Mouse (Mus musculus) midbrain, embryonic 15.5 days (tissue): ENCODE measurements around the gene Tmem130. TPM values are rescaled to one million over a fixed set of nuclear protein-coding genes. Genes with fewer than 3 reads are reported as not detected.

Experiments used
- ATAC-seq: fragments of 200-750 bp; cut with Nextera tagmentation; replicated peaks from 2 replicates; pipeline ENCODE4 v1.8.0; 2017; ENCODE audit warnings: moderate TSS enrichment
- H3K27ac ChIP-seq: fragments of 300-500 bp; sonication (generic); 2 replicates; pipeline ENCODE4 v1.5.1; 2015; ENCODE audit warnings: mild to moderate bottlenecking, inconsistent platforms
- H3K27me3 ChIP-seq: fragments of 300-500 bp; sonication (generic); replicated peaks from 2 replicates; pipeline ENCODE4 v1.6.1; 2015; ENCODE audit warnings: inconsistent platforms
- H3K36me3 ChIP-seq: fragments of 300-500 bp; sonication (generic); replicated peaks from 2 replicates; pipeline ENCODE4 v1.6.1; 2015; ENCODE audit warnings: inconsistent platforms
- H3K4me1 ChIP-seq: fragments of 300-500 bp; sonication (generic); 2 replicates; pipeline ENCODE4 v1.6.1; 2015; ENCODE audit warnings: inconsistent platforms
- H3K4me2 ChIP-seq: fragments of 300-500 bp; sonication (generic); 2 replicates; pipeline ENCODE4 v1.6.1; 2015; ENCODE audit warnings: inconsistent platforms, mild to moderate bottlenecking, moderate library complexity
- H3K4me3 ChIP-seq: fragments of 300-500 bp; sonication (generic); 2 replicates; pipeline ENCODE4 v1.5.1; 2015; ENCODE audit warnings: mild to moderate bottlenecking, inconsistent platforms
- H3K9ac ChIP-seq: fragments of 300-500 bp; sonication (generic); 2 replicates; pipeline ENCODE4 v1.6.1; 2015; ENCODE audit warnings: mild to moderate bottlenecking, inconsistent platforms
- H3K9me3 ChIP-seq: fragments of 300-500 bp; sonication (generic); 2 replicates; pipeline ENCODE4 v1.6.1; 2016; ENCODE audit warnings: inconsistent platforms
- WGBS: fragments of 180-500 bp; shearing (Covaris S2); methylation state at CpG from one replicate; pipeline ENCODE4 v1.1.7; 2015; ENCODE audit warnings: mixed read lengths; 5-methylcytosine and 5-hydroxymethylcytosine counted together
- polyA plus RNA-seq: library from polyadenylated mRNA; unstranded; fragments of >200 nt; fragmentation: Nextera tagmentation; extraction: Ambion mirVana; gene quantifications from 2 replicates; pipeline ENCODE4 v1.2.1, GENCODE M21; 2015

The Tmem130 gene
- polyA plus RNA-seq, 1 experiment from 2014 or later: 472 TPM

DNA sequence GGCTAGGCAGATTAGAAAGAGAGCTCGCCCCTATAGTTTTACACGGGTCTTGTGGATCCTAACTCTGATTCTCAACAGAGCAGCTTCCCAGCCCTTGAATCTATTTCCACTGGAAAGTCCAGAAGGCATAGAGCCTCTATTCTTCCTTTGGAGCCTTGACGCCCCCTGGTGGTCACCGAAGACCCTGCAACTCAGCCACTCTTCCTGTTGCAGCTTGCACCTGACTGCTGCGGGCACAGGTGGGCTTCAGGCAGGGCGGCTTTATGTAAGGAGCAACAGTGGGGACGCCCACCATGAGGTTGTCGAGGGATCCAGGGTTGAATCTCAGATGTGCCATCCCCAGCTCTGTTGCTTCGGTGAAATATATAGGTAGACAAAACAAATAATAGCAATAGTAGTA, 34.5 kb downstream of the Tmem130 start:
- Histone ChIP-seq H3K4me2 (no peak overlapping the region), H3K27ac (no peak overlapping the region), H3K36me3 (no peaks in the 10 kb centered on the region), H3K4me3 (no peak overlapping the region), H3K9ac (no peak overlapping the region), H3K9me3 (no peaks in the 10 kb centered on the region), H3K27me3 (peaks cover 7% of the 10 kb centered on the region; the same call in 1 of the 2 replicates), H3K4me1 (no peaks in the 10 kb centered on the region)
- ATAC-seq: peak; percentile 71
- 3% methylated on average over 9 of the region's 9 CpGs for WGBS

GRCm38 (mm10) chr5:144725554-144725953, 36.1 kb downstream of the Tmem130 start:
- peaks cover 7% of the 10 kb centered on the region; the same call in 1 of the 2 replicates for H3K27me3 ChIP-seq
- H3K9ac ChIP-seq: no peak overlapping the region
- no peaks in the 10 kb centered on the region for H3K9me3 ChIP-seq
- 86% methylated on average over 3 of the region's 3 CpGs for WGBS
- H3K27ac ChIP-seq: no peak overlapping the region
- no peaks in the 10 kb centered on the region for H3K4me1 ChIP-seq
- no peaks in the 10 kb centered on the region for H3K36me3 ChIP-seq
- no peak overlapping the region for H3K4me2 ChIP-seq
- ATAC-seq: no peak
- H3K4me3 ChIP-seq: no peak overlapping the region

DNA sequence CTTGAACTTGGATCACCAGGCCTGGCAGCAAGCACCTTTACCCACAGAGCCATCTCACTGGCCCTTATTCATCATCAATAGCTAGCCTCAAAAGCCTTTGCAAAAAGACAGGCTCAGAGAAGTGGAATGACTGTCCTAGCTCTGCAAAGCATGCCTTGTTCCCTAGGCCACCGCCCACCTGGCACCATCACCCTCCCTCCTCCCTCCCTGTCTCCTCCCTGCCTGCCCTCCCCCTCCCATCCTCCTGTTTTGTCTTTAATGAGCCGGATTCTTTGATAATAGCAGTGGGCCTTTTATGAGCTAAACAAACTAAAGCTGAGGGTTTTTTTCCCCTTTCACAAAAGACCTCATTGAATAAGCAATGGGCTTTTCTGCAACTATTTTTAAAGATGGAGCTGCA, 36.7 kb downstream of the Tmem130 start:
- Histone ChIP-seq H3K4me2 (no peak overlapping the region), H3K27ac (no peak overlapping the region), H3K36me3 (no peaks in the 10 kb centered on the region), H3K9me3 (no peaks in the 10 kb centered on the region), H3K27me3 (peaks cover 7% of the 10 kb centered on the region; the same call in 1 of the 2 replicates), H3K9ac (no peak overlapping the region), H3K4me3 (no peak overlapping the region), H3K4me1 (no peaks in the 10 kb centered on the region)
- WGBS: 14% methylated on average over 2 of the region's 2 CpGs
- no peak for ATAC-seq

GRCm38 (mm10) chr5:144720281-144720680, 41.3 kb downstream of the Tmem130 start:
- H3K4me1 ChIP-seq: no peaks in the 10 kb centered on the region
- no peaks in the 10 kb centered on the region for H3K36me3 ChIP-seq
- ATAC-seq: no peak
- WGBS: 79% methylated on average over 4 of the region's 4 CpGs
- no peaks in the 10 kb centered on the region for H3K9me3 ChIP-seq
- H3K27me3 ChIP-seq: no peaks in the 10 kb centered on the region
- no peak overlapping the region for H3K4me3 ChIP-seq
- no peak overlapping the region for H3K27ac ChIP-seq
- no peak overlapping the region for H3K9ac ChIP-seq
- H3K4me2 ChIP-seq: no peak overlapping the region

GRCm38 (mm10) chr5:144719781-144720180, 41.8 kb downstream of the Tmem130 start:
- no peak for ATAC-seq
- no peak overlapping the region for H3K9ac ChIP-seq
- no peak overlapping the region for H3K27ac ChIP-seq
- no peaks in the 10 kb centered on the region for H3K4me1 ChIP-seq
- no peaks in the 10 kb centered on the region for H3K9me3 ChIP-seq
- H3K27me3 ChIP-seq: no peaks in the 10 kb centered on the region
- no peak overlapping the region for H3K4me2 ChIP-seq
- 65% methylated on average over 6 of the region's 6 CpGs for WGBS
- H3K4me3 ChIP-seq: no peak overlapping the region
- no peaks in the 10 kb centered on the region for H3K36me3 ChIP-seq

DNA sequence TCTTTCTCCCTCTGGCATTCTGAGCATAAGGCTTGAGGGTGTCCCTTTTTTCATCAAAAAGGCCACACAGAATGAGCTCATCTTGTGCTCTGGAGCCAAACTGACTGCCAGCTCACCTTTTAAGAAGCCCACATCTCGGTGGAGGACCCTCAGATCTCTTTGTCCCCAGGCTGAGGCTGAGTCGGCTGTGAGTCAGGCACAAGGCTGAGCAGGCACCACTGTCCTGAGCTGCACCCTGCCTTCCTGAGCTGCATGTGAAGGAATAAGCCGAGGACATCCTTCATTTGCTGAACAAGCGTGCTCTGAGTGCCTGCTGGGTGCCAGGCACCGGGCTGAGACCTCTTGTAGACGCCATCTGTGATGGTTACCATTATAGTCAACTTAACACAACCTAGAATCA, 44.4 kb downstream of the Tmem130 start:
- H3K9ac ChIP-seq: no peak overlapping the region
- no peaks in the 10 kb centered on the region for H3K27me3 ChIP-seq
- no peaks in the 10 kb centered on the region for H3K9me3 ChIP-seq
- no peaks in the 10 kb centered on the region for H3K36me3 ChIP-seq
- no peak for ATAC-seq
- no peak overlapping the region for H3K27ac ChIP-seq
- no peak overlapping the region for H3K4me3 ChIP-seq
- H3K4me1 ChIP-seq: no peaks in the 10 kb centered on the region
- H3K4me2 ChIP-seq: no peak overlapping the region
- WGBS: 69% methylated on average over 6 of the region's 6 CpGs

GRCm38 (mm10) chr5:144713371-144713770, 48.2 kb downstream of the Tmem130 start:
- 90% methylated on average over 10 of the region's 10 CpGs for WGBS
- no peaks in the 10 kb centered on the region for H3K27me3 ChIP-seq
- no peak overlapping the region for H3K27ac ChIP-seq
- no peak overlapping the region for H3K4me2 ChIP-seq
- no peak overlapping the region for H3K4me3 ChIP-seq
- ATAC-seq: no peak
- no peaks in the 10 kb centered on the region for H3K9me3 ChIP-seq
- no peak overlapping the region for H3K9ac ChIP-seq
- H3K4me1 ChIP-seq: no peaks in the 10 kb centered on the region
- H3K36me3 ChIP-seq: no peaks in the 10 kb centered on the region

DNA sequence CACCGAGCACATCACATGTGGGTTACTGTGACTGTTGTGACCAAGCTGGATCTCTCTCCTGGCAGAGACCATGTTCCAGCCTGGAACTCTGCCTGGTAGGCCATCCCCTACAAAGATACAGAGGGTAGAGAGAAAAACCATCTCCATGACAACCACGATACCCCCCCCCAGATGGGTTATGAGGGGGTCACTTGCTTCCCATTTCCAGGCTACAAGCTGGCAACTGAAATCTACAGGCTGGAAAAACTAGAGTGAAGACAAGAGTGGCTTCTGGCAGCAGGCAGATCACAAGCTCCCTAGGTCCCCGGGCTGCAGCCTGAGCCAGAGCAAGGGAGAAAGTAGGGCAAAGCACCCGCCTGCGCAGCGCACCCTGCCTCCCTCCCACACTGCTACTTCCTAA, 54.0 kb downstream of the Tmem130 start:
- H3K4me1 ChIP-seq: peaks cover 9% of the 10 kb centered on the region; the same call in 1 of the 2 replicates
- no peaks in the 10 kb centered on the region for H3K36me3 ChIP-seq
- no peak overlapping the region for H3K9ac ChIP-seq
- H3K27me3 ChIP-seq: no peaks in the 10 kb centered on the region
- no peaks in the 10 kb centered on the region for H3K9me3 ChIP-seq
- H3K4me3 ChIP-seq: no peak overlapping the region
- ATAC-seq: no peak
- WGBS: 82% methylated on average over 6 of the region's 6 CpGs
- no peak overlapping the region for H3K4me2 ChIP-seq
- H3K27ac ChIP-seq: no peak overlapping the region

DNA sequence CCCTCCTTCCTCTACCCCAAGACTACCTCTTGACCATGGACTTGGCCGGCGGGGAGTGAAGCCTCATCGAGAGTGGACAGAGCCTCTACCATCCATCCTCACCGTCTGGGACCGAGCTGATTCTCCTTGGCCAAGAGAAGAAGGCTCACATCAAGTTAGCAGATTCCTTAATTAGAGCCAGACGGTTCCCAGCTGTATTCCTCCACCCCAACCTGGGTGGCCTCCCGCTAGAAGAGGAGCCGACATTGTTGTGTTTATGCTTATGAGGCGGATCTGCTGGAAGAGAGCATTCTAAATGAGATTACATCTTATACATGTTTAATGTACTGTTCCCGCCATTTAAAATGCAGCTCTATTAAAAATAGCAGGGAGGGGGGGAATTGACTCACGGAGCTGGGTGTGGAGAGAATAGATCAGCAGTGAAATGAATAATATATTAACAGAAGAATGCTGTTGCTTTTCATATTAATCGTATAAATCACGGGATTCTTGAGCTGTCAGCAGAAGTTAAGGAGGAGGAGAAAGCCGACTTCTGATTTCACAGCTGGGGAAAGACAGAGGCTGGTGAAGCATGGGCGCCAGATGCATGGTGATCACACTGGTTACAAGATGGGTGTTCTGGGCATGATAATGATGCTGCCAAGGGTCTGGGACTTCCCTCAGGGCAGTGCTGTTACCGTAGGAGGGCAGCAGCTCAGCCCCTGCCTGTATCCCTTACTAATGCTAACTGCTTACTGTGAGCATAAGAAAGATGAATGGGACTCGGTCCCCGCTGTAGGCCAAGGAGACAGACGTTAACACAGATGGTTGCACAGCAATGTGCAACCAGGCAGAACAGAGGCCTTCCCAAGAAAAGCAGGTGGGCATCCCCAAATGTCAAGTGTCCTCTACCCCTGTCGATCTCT, 57.9 kb downstream of the Tmem130 start:
- Histone ChIP-seq H3K4me1 (peaks cover 9% of the 10 kb centered on the region; the same call in 1 of the 2 replicates), H3K36me3 (no peaks in the 10 kb centered on the region), H3K9me3 (no peaks in the 10 kb centered on the region), H3K4me2 (no peak overlapping the region), H3K4me3 (no peak overlapping the region), H3K27me3 (0 out of 2 replicates have a peak, but pooled peaks cover 4% of the 10 kb centered on the region), H3K27ac (peak overlapping the region; percentile 72), H3K9ac (no peak overlapping the region)
- ATAC-seq: peak; percentile 76
- 27% methylated on average over 19 of the region's 20 CpGs for WGBS

DNA sequence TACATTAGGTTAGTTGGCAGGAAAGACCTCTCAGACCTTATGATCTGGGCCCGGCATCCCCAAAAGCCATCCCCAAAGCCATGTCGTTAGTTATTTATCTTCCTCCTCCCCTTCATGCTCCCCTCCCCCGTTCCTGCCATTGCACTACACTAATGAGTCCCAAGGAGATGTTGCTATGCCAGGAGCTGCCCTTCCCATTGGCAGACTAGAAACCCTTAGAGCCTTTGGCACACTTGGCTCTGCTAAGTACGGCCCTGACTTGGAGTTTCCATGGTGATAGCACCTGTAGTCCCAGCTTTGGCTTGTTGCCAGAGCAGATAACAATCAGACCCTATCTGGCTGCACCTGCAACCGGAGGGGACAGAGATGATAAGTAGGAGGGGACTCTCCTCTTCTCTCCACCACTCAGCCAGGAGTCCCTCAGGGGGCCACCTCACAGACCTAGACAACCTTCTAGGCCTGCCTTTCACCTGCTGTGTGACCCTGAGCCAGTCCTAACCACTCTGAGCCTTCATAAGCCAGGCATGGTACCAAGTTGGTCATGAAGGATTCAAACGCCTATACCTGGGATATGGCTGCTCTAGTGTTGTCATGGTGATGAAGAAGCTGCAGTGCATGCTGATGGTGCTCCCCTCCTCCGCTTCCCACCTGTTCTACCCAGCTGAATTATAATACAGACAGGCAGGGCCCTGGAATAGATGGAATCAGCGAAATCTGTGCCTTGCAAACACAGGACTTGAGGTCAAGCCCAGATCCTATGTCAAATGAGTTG, 66.1 kb downstream of the Tmem130 start:
- 47% methylated on average over 8 of the region's 8 CpGs for WGBS
- H3K4me1 ChIP-seq: peaks cover 20% of the 10 kb centered on the region
- no peaks in the 10 kb centered on the region for H3K9me3 ChIP-seq
- no peak overlapping the region for H3K9ac ChIP-seq
- no peak overlapping the region for H3K4me2 ChIP-seq
- 0 out of 2 replicates have a peak, but pooled peaks cover 4% of the 10 kb centered on the region for H3K27me3 ChIP-seq
- no peaks in the 10 kb centered on the region for H3K36me3 ChIP-seq
- no peak overlapping the region for H3K4me3 ChIP-seq
- peak overlapping the region; percentile 50 for H3K27ac ChIP-seq
- ATAC-seq: peak; percentile 92

DNA sequence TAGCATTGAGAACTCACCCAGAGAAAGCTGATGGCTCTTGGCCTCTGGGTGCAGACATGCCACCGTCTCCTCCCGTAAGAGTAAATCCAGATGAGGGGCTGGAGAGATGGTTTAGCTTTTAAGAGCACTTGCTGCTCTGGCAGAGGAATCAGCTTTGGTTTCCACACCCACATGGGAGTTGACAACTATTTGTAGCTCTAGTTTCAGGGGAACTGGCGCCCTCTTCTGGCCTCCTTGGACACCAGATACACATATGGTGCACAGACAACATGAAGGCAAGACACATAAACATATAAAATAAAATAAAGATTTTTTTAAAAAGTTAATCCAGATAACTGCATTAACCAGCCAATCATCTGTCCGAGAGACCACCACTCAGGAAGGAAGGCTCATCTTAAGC, 67.5 kb downstream of the Tmem130 start:
- no peak overlapping the region for H3K4me3 ChIP-seq
- H3K27ac ChIP-seq: no peak overlapping the region
- peaks cover 20% of the 10 kb centered on the region for H3K4me1 ChIP-seq
- H3K9me3 ChIP-seq: no peaks in the 10 kb centered on the region
- no peaks in the 10 kb centered on the region for H3K36me3 ChIP-seq
- H3K9ac ChIP-seq: no peak overlapping the region
- WGBS: 76% methylated on average over 4 of the region's 4 CpGs
- ATAC-seq: no peak
- H3K27me3 ChIP-seq: no peaks in the 10 kb centered on the region
- no peak overlapping the region for H3K4me2 ChIP-seq

DNA sequence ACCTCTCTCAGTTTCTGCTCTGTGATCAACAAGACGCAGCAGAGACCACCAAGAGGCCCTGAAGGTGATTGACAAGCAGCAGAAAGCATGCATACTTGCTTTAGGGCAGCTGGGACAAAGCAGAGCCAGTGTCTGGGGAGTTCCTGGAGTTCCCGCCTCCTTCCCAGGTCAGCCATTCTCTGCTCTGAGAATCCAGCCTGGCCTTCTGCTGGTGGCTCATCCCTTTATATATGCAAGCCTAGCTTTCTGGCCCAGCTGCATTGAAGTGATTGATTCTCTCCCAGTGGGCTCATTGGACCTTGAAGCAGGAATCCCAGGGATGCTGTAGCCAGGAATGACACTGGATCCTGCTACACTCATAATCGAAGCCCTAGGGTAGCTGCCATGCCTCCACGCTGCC, 70.2 kb downstream of the Tmem130 start:
- Histone ChIP-seq H3K4me1 (peaks cover 20% of the 10 kb centered on the region), H3K4me3 (no peak overlapping the region), H3K9ac (no peak overlapping the region), H3K27ac (0 out of 2 replicates have a peak overlapping the region, but pooled peaks have one; percentile 43), H3K36me3 (no peaks in the 10 kb centered on the region), H3K27me3 (no peaks in the 10 kb centered on the region), H3K9me3 (no peaks in the 10 kb centered on the region), H3K4me2 (no peak overlapping the region)
- WGBS: 24% methylated on average over 4 of the region's 4 CpGs
- no peak for ATAC-seq
